Mouse (Mus musculus): ENCODE results near the gene U2af1.

- no peak for TF ChIP-seq CTCF (IDR thresholded peaks at IDR 0.05; ENCODE audit: borderline replicate concordance, insufficient read depth, low read length)
- TF ChIP-seq POLR2A (IDR thresholded peaks at IDR 0.05; ENCODE audit: low read depth, low read length) = no peak
Measured at GRCm38 (mm10) chr17:31623101-31623500, 35.6 kb downstream of the U2af1 start.
